Mouse (Mus musculus) c-Kit-positive CD71-negative TER-119-negative erythroid progenitor cells, embryonic 14.5 days (primary cell): Measurements from ENCODE around the gene Zhx3.

Source experiments
- DNase-seq: peaks from one replicate; pipeline ENCODE4 v3.0.0-alpha.2; 2013; ENCODE audit warnings: low read depth

Gene Zhx3

GRCm38 (mm10) chr2:160872890-160873382, at the start of gene Zhx3:
Gene Zhx3 (minus strand): TSS chr2:160872998.
- peak; percentile 84 for DNase-seq

GRCm38 (mm10) chr2:160921285-160921684, 48.5 kb upstream of the Zhx3 start:
- no peak for DNase-seq

- no peak for DNase-seq
These were observed 46.1 kb upstream of the Zhx3 start for GRCm38 (mm10) chr2:160918930-160919215.

- no peak for DNase-seq
These were observed 45.5 kb upstream of the Zhx3 start for GRCm38 (mm10) chr2:160918154-160918929.

- DNase-seq, result no peak
These were observed 44.5 kb upstream of the Zhx3 start for GRCm38 (mm10) chr2:160917313-160917712.

GRCm38 (mm10) chr2:160916714-160917113, 43.9 kb upstream of the Zhx3 start:
- no peak for DNase-seq

GRCm38 (mm10) chr2:160915821-160916610, 43.2 kb upstream of the Zhx3 start:
- DNase-seq, result no peak

- no peak for DNase-seq
These were observed 41.9 kb upstream of the Zhx3 start for GRCm38 (mm10) chr2:160914656-160915055.

GRCm38 (mm10) chr2:160912231-160912671, 39.5 kb upstream of the Zhx3 start, which contains the start of gene Emilin3:
Gene Emilin3 (minus strand): TSS chr2:160912328.
- DNase-seq, result no peak

GRCm38 (mm10) chr2:160911558-160912201, 38.9 kb upstream of the Zhx3 start:
- no peak for DNase-seq

GRCm38 (mm10) chr2:160910633-160911032, 37.8 kb upstream of the Zhx3 start:
- no peak for DNase-seq

GRCm38 (mm10) chr2:160908607-160909006, 35.8 kb upstream of the Zhx3 start:
- no peak for DNase-seq

- no peak for DNase-seq
These were observed 33.3 kb upstream of the Zhx3 start for GRCm38 (mm10) chr2:160906101-160906500.

- no peak for DNase-seq
These were observed 32.5 kb upstream of the Zhx3 start for GRCm38 (mm10) chr2:160905301-160905700.

GRCm38 (mm10) chr2:160901656-160902412, 29.0 kb upstream of the Zhx3 start:
- no peak for DNase-seq

GRCm38 (mm10) chr2:160891697-160892096, 18.9 kb upstream of the Zhx3 start:
- DNase-seq, result no peak

- DNase-seq, result no peak
These were observed 18.2 kb upstream of the Zhx3 start for GRCm38 (mm10) chr2:160891045-160891444.

- no peak for DNase-seq
These were observed 15.1 kb upstream of the Zhx3 start for GRCm38 (mm10) chr2:160887859-160888258.

GRCm38 (mm10) chr2:160887284-160887683, 14.5 kb upstream of the Zhx3 start:
- peak; percentile 71 for DNase-seq

GRCm38 (mm10) chr2:160886221-160886620, 13.4 kb upstream of the Zhx3 start:
- no peak for DNase-seq

GRCm38 (mm10) chr2:160884830-160885229, 12.0 kb upstream of the Zhx3 start:
- peak; percentile 50 for DNase-seq

GRCm38 (mm10) chr2:160883912-160884311, 11.1 kb upstream of the Zhx3 start:
- DNase-seq, result no peak
